Mouse (Mus musculus): Measurements from ENCODE around the gene Flnc. TPM values are rescaled to one million over a fixed set of nuclear protein-coding genes. Genes with fewer than 3 reads are reported as not detected.

The Flnc gene
- polyA plus RNA-seq, 2 experiments = 25.1 to 38.1 TPM

DNA sequence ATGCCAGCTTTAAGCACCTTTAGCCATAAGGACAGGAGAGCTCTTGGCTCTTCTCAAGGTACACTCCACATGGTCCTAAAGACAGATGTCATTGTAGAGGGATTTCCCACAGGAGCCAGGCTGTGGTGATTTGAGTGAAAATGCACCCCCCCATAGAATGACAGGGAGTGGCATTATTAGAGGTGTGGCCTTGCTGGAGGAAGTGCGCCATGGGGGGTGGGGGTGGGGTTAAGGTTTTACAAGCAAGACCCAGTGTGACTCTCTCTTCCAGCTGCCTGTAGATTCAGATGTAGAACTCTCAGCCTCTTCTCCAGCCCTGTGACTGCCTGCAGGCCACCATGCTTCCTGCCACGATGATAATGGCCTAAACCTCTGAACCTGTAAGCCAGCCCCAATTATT lies 52.9 kb downstream of the Flnc start:
- no peaks in the 10 kb centered on the region for H3K9me3 ChIP-seq (ENCODE audit: control insufficient read depth, low read length)
- 0 out of 2 replicates have a peak, but pooled peaks cover 26% of the 10 kb centered on the region for H3K36me3 ChIP-seq (ENCODE audit: control insufficient read depth, insufficient read depth, low read length)
- ATAC-seq (ENCODE audit: low FRiP score, low read depth) = no peak
- DNase-seq (ENCODE audit: low spot score) = no peak
- H3K27ac ChIP-seq (replicated peaks; ENCODE audit: low read depth, low read length) = no peak overlapping the region
- no peak for TF ChIP-seq POLR2A (IDR thresholded peaks at IDR 0.05; ENCODE audit: borderline replicate concordance, extremely low read depth, insufficient read depth, insufficient read length)
- 25% methylated on average over 2 of the region's 2 CpGs for WGBS
- no peak overlapping the region for H3K9ac ChIP-seq (ENCODE audit: low read depth, low read length, severe bottlenecking)
- peaks cover 4% of the 10 kb centered on the region; the same call in 1 of the 2 replicates for H3K4me1 ChIP-seq (ENCODE audit: control insufficient read depth, insufficient read depth, low read length)
- H3K4me2 ChIP-seq (replicated peaks; ENCODE audit: low read depth, low read length, severe bottlenecking) = no peak overlapping the region
- H3K4me3 ChIP-seq (replicated peaks; ENCODE audit: low read length) = no peak overlapping the region
- H3K27me3 ChIP-seq (ENCODE audit: control insufficient read depth, insufficient read depth, low read length) = no peaks in the 10 kb centered on the region

DNA sequence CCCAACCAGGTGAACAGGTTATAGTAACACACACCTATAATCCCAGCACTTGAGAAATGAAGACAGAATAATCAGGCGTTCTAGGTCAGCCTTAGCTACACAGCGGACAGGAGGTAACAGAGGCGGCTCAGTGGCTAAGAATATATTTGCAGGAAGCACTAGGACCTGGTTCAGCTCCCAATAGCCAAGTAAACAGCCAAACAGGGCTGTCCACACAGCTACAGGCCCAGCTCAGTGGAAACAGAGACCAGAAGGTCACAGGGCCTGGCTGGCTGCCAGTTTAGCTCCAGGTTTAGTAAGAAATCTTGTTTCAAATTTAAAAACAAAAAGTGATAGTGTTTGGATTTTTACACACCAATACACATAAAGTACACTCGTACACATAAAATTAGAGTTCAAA lies 61.0 kb downstream of the Flnc start:
- Histone ChIP-seq H3K36me3 (ENCODE audit: control insufficient read depth, insufficient read depth, low read length) (peaks cover 47% of the 10 kb centered on the region; the same call in 1 of the 2 replicates), H3K4me3 (replicated peaks; ENCODE audit: low read length) (no peak overlapping the region), H3K4me1 (ENCODE audit: control insufficient read depth, insufficient read depth, low read length) (no peaks in the 10 kb centered on the region), H3K27ac (replicated peaks; ENCODE audit: low read depth, low read length) (no peak overlapping the region), H3K9ac (ENCODE audit: low read depth, low read length, severe bottlenecking) (no peak overlapping the region), H3K4me2 (replicated peaks; ENCODE audit: low read depth, low read length, severe bottlenecking) (no peak overlapping the region), H3K27me3 (ENCODE audit: control insufficient read depth, insufficient read depth, low read length) (no peaks in the 10 kb centered on the region), H3K9me3 (ENCODE audit: control insufficient read depth, low read length) (no peaks in the 10 kb centered on the region)
- no peak for TF ChIP-seq POLR2A (IDR thresholded peaks at IDR 0.05; ENCODE audit: borderline replicate concordance, extremely low read depth, insufficient read depth, insufficient read length)
- ATAC-seq (ENCODE audit: low FRiP score, low read depth) (no peak), DNase-seq (ENCODE audit: low spot score) (no peak)
- WGBS = 80% methylated on average over 4 of the region's 4 CpGs

DNA sequence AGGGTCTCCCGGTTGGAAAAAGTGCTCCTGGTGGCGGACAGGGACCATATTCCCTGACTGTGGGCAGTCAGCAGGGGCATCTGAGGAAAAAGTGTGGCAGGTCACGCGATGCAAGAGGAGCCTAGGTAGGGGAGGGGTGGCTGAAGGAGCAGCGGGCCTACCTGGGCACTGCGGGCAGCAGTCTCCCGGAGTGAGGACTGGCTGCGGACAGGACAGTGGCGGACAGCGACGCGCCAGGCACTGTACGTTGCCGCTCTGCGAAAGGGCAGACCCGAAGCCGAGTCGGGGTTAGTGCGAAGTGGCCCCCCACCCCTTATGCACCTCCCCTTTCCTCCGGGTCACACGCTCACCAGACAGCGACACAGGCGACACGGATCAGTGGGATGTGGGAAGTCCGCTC lies 63.2 kb downstream of the Flnc start:
- H3K4me2 ChIP-seq (replicated peaks; ENCODE audit: low read depth, low read length, severe bottlenecking) = no peak overlapping the region
- ATAC-seq (ENCODE audit: low FRiP score, low read depth) (no peak), DNase-seq (ENCODE audit: low spot score) (no peak)
- H3K9me3 ChIP-seq (ENCODE audit: control insufficient read depth, low read length) = no peaks in the 10 kb centered on the region
- TF ChIP-seq POLR2A (IDR thresholded peaks at IDR 0.05; ENCODE audit: borderline replicate concordance, extremely low read depth, insufficient read depth, insufficient read length) = no peak
- H3K27me3 ChIP-seq (ENCODE audit: control insufficient read depth, insufficient read depth, low read length) = no peaks in the 10 kb centered on the region
- no peak overlapping the region for H3K27ac ChIP-seq (replicated peaks; ENCODE audit: low read depth, low read length)
- no peak overlapping the region for H3K9ac ChIP-seq (ENCODE audit: low read depth, low read length, severe bottlenecking)
- no peak overlapping the region for H3K4me3 ChIP-seq (replicated peaks; ENCODE audit: low read length)
- no peaks in the 10 kb centered on the region for H3K4me1 ChIP-seq (ENCODE audit: control insufficient read depth, insufficient read depth, low read length)
- 33% methylated on average over 23 of the region's 25 CpGs for WGBS
- H3K36me3 ChIP-seq (ENCODE audit: control insufficient read depth, insufficient read depth, low read length) = peaks cover 44% of the 10 kb centered on the region

DNA sequence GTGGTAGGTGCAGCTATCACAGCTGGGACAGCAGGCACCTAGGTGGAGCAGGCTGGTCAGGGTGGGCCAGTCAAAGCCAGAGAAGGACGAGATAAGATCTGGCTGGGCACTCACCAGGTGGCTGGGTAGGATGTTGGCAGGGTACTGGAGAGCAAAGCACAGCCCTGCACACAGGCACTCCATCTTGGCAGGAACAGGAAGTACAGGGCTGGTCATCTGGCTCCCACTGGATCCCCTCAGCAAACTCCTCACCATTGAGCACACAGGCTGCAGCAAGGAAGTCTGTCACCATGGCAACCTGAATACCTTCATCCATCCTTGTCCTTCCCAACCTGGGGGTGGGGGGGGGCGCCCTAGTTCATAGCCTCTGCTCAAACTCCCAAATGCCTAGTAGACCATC lies 64.7 kb downstream of the Flnc start:
- ATAC-seq (ENCODE audit: low FRiP score, low read depth) = no peak
- Histone ChIP-seq H3K36me3 (ENCODE audit: control insufficient read depth, insufficient read depth, low read length) (peaks cover 39% of the 10 kb centered on the region), H3K4me2 (replicated peaks; ENCODE audit: low read depth, low read length, severe bottlenecking) (no peak overlapping the region)

DNA sequence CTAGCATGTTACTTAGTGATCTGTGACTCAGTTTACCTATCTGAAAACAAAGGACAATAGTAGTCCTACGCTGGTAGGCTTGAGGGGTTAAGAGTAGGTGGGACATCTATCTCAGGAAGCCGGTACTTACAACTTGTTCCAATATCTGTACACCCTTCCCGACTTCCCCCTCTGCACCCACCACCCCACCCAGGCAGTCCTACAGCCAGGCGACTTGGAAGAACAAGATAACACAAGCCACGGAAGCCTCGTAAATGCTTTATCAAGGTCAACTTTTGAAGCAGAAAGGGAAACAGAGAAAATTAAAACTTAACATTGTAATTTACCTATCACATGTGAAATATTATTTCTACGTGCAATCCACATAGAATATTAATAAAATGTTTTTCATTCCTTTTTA lies 67.1 kb downstream of the Flnc start:
- no peaks in the 10 kb centered on the region for H3K4me1 ChIP-seq (ENCODE audit: control insufficient read depth, insufficient read depth, low read length)
- H3K9ac ChIP-seq (ENCODE audit: low read depth, low read length, severe bottlenecking) = no peak overlapping the region
- no peak for DNase-seq (ENCODE audit: low spot score)
- peaks cover 33% of the 10 kb centered on the region for H3K36me3 ChIP-seq (ENCODE audit: control insufficient read depth, insufficient read depth, low read length)
- H3K4me3 ChIP-seq (replicated peaks; ENCODE audit: low read length) = no peak overlapping the region
- H3K9me3 ChIP-seq (ENCODE audit: control insufficient read depth, low read length) = no peaks in the 10 kb centered on the region
- H3K27ac ChIP-seq (replicated peaks; ENCODE audit: low read depth, low read length) = no peak overlapping the region
- ATAC-seq (ENCODE audit: low FRiP score, low read depth) = no peak
- no peak overlapping the region for H3K4me2 ChIP-seq (replicated peaks; ENCODE audit: low read depth, low read length, severe bottlenecking)
- H3K27me3 ChIP-seq (ENCODE audit: control insufficient read depth, insufficient read depth, low read length) = no peaks in the 10 kb centered on the region
- TF ChIP-seq POLR2A (IDR thresholded peaks at IDR 0.05; ENCODE audit: borderline replicate concordance, extremely low read depth, insufficient read depth, insufficient read length) = no peak
- 91% methylated on average over 7 of the region's 7 CpGs for WGBS

More for the DNA sequence above, 64.7 kb downstream of the Flnc start:
- no peak for TF ChIP-seq POLR2A (IDR thresholded peaks at IDR 0.05; ENCODE audit: borderline replicate concordance, extremely low read depth, insufficient read depth, insufficient read length)
- WGBS = 65% methylated on average over 2 of the region's 2 CpGs
- no peaks in the 10 kb centered on the region for H3K9me3 ChIP-seq (ENCODE audit: control insufficient read depth, low read length)
- H3K9ac ChIP-seq (ENCODE audit: low read depth, low read length, severe bottlenecking) = no peak overlapping the region
- H3K4me3 ChIP-seq (replicated peaks; ENCODE audit: low read length) = no peak overlapping the region
- no peak for DNase-seq (ENCODE audit: low spot score)
- H3K27me3 ChIP-seq (ENCODE audit: control insufficient read depth, insufficient read depth, low read length) = no peaks in the 10 kb centered on the region
- H3K27ac ChIP-seq (replicated peaks; ENCODE audit: low read depth, low read length) = no peak overlapping the region
- no peaks in the 10 kb centered on the region for H3K4me1 ChIP-seq (ENCODE audit: control insufficient read depth, insufficient read depth, low read length)

DNA sequence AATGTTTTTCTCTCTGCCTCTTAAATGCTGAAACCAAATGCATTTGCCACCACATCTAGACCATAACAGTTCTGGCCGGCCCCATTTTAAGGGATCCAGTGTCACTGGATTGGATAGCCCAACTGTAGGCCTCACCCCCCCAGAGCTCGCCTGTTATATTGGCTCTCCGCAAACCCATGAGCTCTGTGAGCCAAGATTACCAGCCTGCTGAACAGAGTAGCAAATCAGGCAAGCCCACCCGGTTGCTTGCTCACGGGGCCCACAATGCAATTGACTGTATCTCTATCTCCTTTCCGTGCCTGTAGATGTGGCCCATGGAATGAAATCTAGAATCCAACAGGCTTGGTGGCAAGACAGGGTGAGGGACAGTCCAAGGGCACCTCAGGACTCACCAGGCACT lies 67.8 kb downstream of the Flnc start:
- DNase-seq (ENCODE audit: low spot score) = no peak
- no peak overlapping the region for H3K27ac ChIP-seq (replicated peaks; ENCODE audit: low read depth, low read length)
- peaks cover 32% of the 10 kb centered on the region for H3K36me3 ChIP-seq (ENCODE audit: control insufficient read depth, insufficient read depth, low read length)
- no peak for TF ChIP-seq POLR2A (IDR thresholded peaks at IDR 0.05; ENCODE audit: borderline replicate concordance, extremely low read depth, insufficient read depth, insufficient read length)
- no peaks in the 10 kb centered on the region for H3K9me3 ChIP-seq (ENCODE audit: control insufficient read depth, low read length)
- H3K4me2 ChIP-seq (replicated peaks; ENCODE audit: low read depth, low read length, severe bottlenecking) = no peak overlapping the region
- H3K4me1 ChIP-seq (ENCODE audit: control insufficient read depth, insufficient read depth, low read length) = no peaks in the 10 kb centered on the region
- WGBS = 90% methylated on average over 6 of the region's 6 CpGs
- no peak for ATAC-seq (ENCODE audit: low FRiP score, low read depth)
- H3K27me3 ChIP-seq (ENCODE audit: control insufficient read depth, insufficient read depth, low read length) = no peaks in the 10 kb centered on the region
- no peak overlapping the region for H3K4me3 ChIP-seq (replicated peaks; ENCODE audit: low read length)
- no peak overlapping the region for H3K9ac ChIP-seq (ENCODE audit: low read depth, low read length, severe bottlenecking)

Measured in limb, embryonic 14.5 days (tissue).